Mouse (Mus musculus): ENCODE measurements around the gene Mycbp2. TPM values are rescaled to one million over a fixed set of nuclear protein-coding genes. Genes with fewer than 3 reads are reported as not detected.

Mycbp2 gene
- polyA plus RNA-seq (2014; fragmentation: Illumina TruSeq; extraction: RNeasy Lipid Tissue Mini Kit (QIAGEN cat#74804); ENCODE audit: low read depth, low replicate concordance) = 36.9 TPM

DNA sequence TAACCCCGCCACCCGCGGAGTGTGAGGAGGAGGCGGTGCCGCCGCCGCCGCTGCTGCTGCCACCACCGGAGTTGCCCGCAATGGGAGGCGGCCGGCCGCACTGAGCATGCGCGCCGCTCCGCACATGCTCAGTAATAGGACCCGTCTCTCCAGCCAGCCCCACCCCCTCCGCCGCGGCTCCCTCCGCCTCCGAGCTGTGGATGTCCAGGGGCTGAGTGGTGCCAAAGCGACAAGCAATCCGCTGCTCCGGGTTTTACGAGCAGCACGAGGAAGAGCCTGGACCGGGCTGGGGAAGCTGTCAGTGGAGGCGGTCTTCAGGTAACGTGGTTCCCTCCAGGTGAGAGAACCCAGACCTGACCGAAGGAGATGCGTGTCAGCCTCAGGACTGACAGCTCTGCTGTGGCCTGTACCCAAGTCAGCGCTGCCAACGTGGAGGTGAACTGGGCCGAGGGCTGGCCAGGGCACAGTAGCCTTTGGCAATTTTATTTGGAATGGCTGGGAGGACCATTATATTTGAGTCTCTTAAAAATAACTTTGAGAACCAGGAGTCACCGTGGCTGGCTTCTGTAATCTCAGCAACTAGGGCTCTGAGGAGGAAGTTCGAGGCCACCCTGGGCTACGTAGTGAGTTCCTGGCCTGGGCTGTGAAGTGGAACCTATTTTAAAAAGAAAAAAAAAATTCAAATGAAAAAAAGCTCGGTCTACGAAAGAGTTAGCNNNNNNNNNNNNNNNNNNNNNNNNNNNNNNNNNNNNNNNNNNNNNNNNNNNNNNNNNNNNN lies at the start of gene Mycbp2:
Gene Mycbp2 (minus strand): TSS at position 86 of the 777 bp plus-strand sequence.

DNA sequence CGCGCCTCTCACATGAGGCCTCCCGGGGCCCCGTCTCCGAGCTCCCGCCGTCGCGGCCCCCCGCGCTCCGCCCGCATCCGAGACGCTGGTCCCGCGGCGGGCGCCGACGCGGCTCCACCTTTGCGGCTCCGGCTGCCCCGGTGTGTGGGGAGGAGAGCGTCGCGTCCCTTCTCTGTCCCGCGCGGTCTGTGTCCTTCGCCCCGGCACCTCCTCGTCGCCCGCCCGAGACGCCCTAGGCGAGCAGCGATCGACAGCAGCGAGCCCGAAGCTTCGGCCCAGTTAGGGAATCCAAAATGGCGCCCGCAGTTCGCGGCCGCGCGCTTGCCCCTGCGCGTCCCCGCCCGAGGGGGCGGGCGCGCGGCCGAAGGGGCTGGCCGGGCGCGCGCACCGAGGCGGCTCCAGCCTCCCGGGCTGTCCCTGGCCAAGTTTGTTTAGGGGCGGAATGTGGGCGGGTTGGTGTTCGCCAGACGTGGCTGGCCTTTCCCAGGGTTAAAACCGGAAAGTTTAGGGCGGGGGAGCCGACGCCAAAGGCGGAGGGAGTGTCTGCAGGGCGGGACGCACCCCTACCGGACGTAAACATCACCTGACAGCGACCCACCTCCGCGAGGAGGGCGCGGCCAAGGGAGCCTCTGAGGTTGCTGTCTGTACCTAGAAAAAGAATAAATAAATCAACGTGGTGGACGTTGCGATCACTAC lies 247.2 kb downstream of the Mycbp2 start, which contains the start of gene Fbxl3:
Gene Fbxl3 (minus strand): TSS at position 329 of the 696 bp plus-strand sequence.

DNA sequence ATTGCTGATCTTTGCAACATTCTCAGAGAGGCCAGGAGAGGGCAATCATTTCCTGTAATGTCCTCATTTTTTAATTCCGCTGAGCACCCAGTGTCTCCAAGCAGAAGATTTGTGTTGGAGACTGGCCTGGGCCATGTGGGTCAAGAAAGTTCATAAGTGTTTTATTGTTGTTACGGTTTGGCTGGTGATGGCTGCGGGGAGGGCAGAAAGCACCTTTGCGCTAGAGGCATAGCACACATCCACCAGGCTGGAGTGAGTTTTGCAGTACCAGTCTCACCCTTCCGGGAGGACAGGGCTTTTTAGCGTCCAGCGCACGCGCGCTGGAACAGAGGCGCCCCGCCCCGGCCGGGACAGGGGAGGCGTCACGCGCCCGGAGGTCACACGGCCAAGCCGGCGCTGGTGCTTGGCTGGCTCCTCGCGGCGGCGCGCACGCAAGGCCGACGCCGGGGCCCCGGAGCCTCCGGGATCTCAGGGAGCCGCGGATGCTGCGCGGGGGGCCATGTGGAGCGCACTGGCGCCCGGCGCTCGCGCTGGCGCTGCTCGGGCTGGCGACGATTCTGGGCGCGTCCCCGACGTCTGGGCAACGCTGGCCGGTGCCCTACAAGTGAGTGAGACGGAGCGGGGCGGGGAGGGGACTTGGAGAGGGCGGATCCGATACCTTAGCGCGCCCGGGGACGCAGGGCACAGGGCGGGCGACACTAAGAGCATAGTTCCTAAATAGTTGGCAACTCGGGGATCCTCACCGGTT lies 276.6 kb downstream of the Mycbp2 start, which contains the start of gene Cln5:
Gene Cln5 (plus strand): TSS at position 353 of the 748 bp plus-strand sequence.

Other genes starting within 250 kb of the Mycbp2 start
- 124 TPM for gene Fbxl3, start 247.2 kb downstream of the Mycbp2 start, polyA plus RNA-seq (2014; fragmentation: Illumina TruSeq; extraction: RNeasy Lipid Tissue Mini Kit (QIAGEN cat#74804); ENCODE audit: low read depth, low replicate concordance)
- gene Scel, start 166.5 kb upstream of the Mycbp2 start, polyA plus RNA-seq (2014; fragmentation: Illumina TruSeq; extraction: RNeasy Lipid Tissue Mini Kit (QIAGEN cat#74804); ENCODE audit: low read depth, low replicate concordance) = 34.6 TPM